Mouse (Mus musculus) spleen, adult 2 months (tissue): Measurements from ENCODE around the gene Cbx8. TPM values are rescaled to one million over a fixed set of nuclear protein-coding genes. Genes with fewer than 3 reads are reported as not detected.
A peak's percentile ranks its signal among the peaks of the same experiment; 100 is the strongest.

ENCODE experiments used
- DNase-seq, 2 experiments: peaks; one replicate each; pipeline versions ENCODE4 v3.0.0 to v3.0.0-alpha.2; 2012 to 2021; ENCODE audit warnings: low spot score in 2 of 2, low read depth in 1 of 2
- H3K27ac ChIP-seq: fragments of 200-500 bp; 2 replicates; pipeline ENCODE4 v1.5.1; 2012; ENCODE audit warnings: low read length, inconsistent platforms; ENCODE audit not compliant: insufficient read depth
- H3K27me3 ChIP-seq: fragments of 200-500 bp; 2 replicates; pipeline ENCODE4 v1.6.1; 2012; ENCODE audit warnings: mild to moderate bottlenecking, moderate library complexity, low read length, inconsistent platforms; ENCODE audit not compliant: control insufficient read depth, insufficient read depth
- H3K36me3 ChIP-seq: fragments of 200-500 bp; 2 replicates; pipeline ENCODE4 v1.6.1; 2012; ENCODE audit warnings: mild to moderate bottlenecking, low read length, inconsistent platforms; ENCODE audit not compliant: control insufficient read depth, insufficient read depth
- H3K4me1 ChIP-seq: fragments of 200-500 bp; 2 replicates; pipeline ENCODE4 v1.6.1; 2011; ENCODE audit warnings: inconsistent platforms; ENCODE audit not compliant: control insufficient read depth, insufficient read depth, insufficient read length
- H3K4me3 ChIP-seq: fragments of 200-500 bp; 2 replicates; pipeline ENCODE4 v1.5.1; 2011; ENCODE audit warnings: mild to moderate bottlenecking, inconsistent platforms; ENCODE audit not compliant: insufficient read depth, insufficient read length; ENCODE audit errors: extremely low read depth
- CTCF ChIP-seq: fragments of 200-500 bp; IDR thresholded peaks from 2 replicates; pipeline ENCODE4 v1.5.1; 2011; ENCODE audit warnings: mild to moderate bottlenecking, inconsistent platforms; ENCODE audit not compliant: insufficient read depth, insufficient read length, insufficient replicate concordance; ENCODE audit errors: extremely low read depth
- POLR2A ChIP-seq: fragments of 200-500 bp; IDR thresholded peaks from 2 replicates; pipeline ENCODE4 v1.6.1; 2011; ENCODE audit warnings: low read depth, low read length, inconsistent platforms
- WGBS: fragments of 180-500 bp; shearing (Covaris S2); methylation state at CpG from one replicate; pipeline ENCODE4 v1.1.7; 2018; 5-methylcytosine and 5-hydroxymethylcytosine counted together
- polyA plus RNA-seq: library from polyadenylated mRNA; depleted of rRNA; stranded (reverse); fragments of >200 nt; gene quantifications from 2 replicates; pipeline ENCODE4 v1.2.3, GENCODE M21; 2012

Cbx8 gene
- polyA plus RNA-seq, 1 experiment = 4.5 TPM

GRCm38 (mm10) chr11:119023616-119023980 lies 17.2 kb downstream of the Cbx8 start:
- 2% methylated on average over 15 of the region's 15 CpGs for WGBS
- TF ChIP-seq CTCF (no peak), POLR2A (no peak)
- Histone ChIP-seq H3K27ac (no peak overlapping the region), H3K4me3 (peak overlapping the region; percentile 78), H3K36me3 (no peaks in the 10 kb centered on the region), H3K27me3 (peaks cover 7% of the 10 kb centered on the region), H3K4me1 (peaks cover 5% of the 10 kb centered on the region)
- DNase-seq = no peak

- under 1% methylated on average over 83 of the region's 99 CpGs for WGBS
- H3K36me3 ChIP-seq = no peaks in the 10 kb centered on the region
- H3K27ac ChIP-seq = no peak within 1 kb of the TSS
- peaks cover 7% of the 10 kb centered on the region for H3K27me3 ChIP-seq
- peak within 1 kb of the TSS; percentile 78 for H3K4me3 ChIP-seq
- DNase-seq = peak in 1 of 2 experiments; percentile 80
- TF ChIP-seq POLR2A (no peak), CTCF (no peak)
- H3K4me1 ChIP-seq = peaks cover 5% of the 10 kb centered on the region
These were observed 17.7 kb downstream of the Cbx8 start, which contains the start of gene Cbx2 for GRCm38 (mm10) chr11:119022895-119023615. TSS of gene Cbx2 (plus strand) at chr11:119022962.

- H3K27ac ChIP-seq = no peak overlapping the region
- 7% methylated on average over 42 of the region's 42 CpGs for WGBS
- no peak for DNase-seq
- no peaks in the 10 kb centered on the region for H3K36me3 ChIP-seq
- peak overlapping the region; percentile 78 for H3K4me3 ChIP-seq
- H3K4me1 ChIP-seq = peaks cover 5% of the 10 kb centered on the region
- TF ChIP-seq CTCF (peak; percentile 46; the same call in 1 of the 2 replicates), POLR2A (no peak)
- H3K27me3 ChIP-seq = peaks cover 7% of the 10 kb centered on the region
These were observed 18.5 kb downstream of the Cbx8 start for GRCm38 (mm10) chr11:119022068-119022894.

- 89% methylated on average over 7 of the region's 7 CpGs for WGBS
- H3K27ac ChIP-seq = no peak overlapping the region
- no peaks in the 10 kb centered on the region for H3K36me3 ChIP-seq
- no peak overlapping the region for H3K4me3 ChIP-seq
- TF ChIP-seq POLR2A = no peak
- no peak for TF ChIP-seq CTCF
- peaks cover 1% of the 10 kb centered on the region for H3K4me1 ChIP-seq
- no peak for DNase-seq
- H3K27me3 ChIP-seq = peaks cover 7% of the 10 kb centered on the region
These were observed 19.6 kb downstream of the Cbx8 start for GRCm38 (mm10) chr11:119021180-119021579.

GRCm38 (mm10) chr11:119017506-119017905 lies 23.3 kb downstream of the Cbx8 start:
- Histone ChIP-seq H3K27me3 (peaks cover 4% of the 10 kb centered on the region; the same call in 1 of the 2 replicates), H3K4me1 (no peaks in the 10 kb centered on the region), H3K36me3 (no peaks in the 10 kb centered on the region), H3K4me3 (no peak overlapping the region), H3K27ac (no peak overlapping the region)
- DNase-seq = no peak
- TF ChIP-seq CTCF (no peak), POLR2A (no peak)
- 90% methylated on average over 7 of the region's 7 CpGs for WGBS

- DNase-seq = no peak
- H3K27me3 ChIP-seq = no peaks in the 10 kb centered on the region
- TF ChIP-seq CTCF (no peak), POLR2A (no peak)
- no peak overlapping the region for H3K4me3 ChIP-seq
- H3K4me1 ChIP-seq = no peaks in the 10 kb centered on the region
- no peak overlapping the region for H3K27ac ChIP-seq
- 83% methylated on average over 7 of the region's 7 CpGs for WGBS
- no peaks in the 10 kb centered on the region for H3K36me3 ChIP-seq
These were observed 26.3 kb downstream of the Cbx8 start for GRCm38 (mm10) chr11:119014455-119014854.
